Mouse (Mus musculus): ENCODE measurements around the gene Zfp296.
A peak's percentile ranks its signal among the peaks of the same experiment; 100 is the strongest.

Gene Zfp296

DNA sequence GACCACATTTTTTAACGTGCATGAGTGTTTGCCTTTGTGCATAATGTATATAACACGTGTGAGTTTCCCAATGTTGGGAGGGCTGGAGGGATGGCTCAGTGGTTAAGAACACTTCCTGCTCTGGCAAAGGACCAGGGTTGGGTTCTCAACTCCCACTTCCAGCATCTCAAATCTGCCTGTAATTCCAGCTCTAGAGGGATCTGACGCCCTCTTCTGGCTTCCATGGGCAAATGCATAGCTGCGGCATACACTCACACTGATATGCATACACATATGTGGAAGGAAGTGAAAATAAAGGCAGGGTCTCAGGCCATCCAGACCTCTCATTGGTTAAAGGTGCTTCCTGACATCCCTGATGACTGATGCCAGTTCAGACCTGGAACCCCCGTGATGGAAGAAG lies 30.2 kb downstream of the Zfp296 start:
- DNase-seq (ENCODE audit: low spot score): no peak

DNA sequence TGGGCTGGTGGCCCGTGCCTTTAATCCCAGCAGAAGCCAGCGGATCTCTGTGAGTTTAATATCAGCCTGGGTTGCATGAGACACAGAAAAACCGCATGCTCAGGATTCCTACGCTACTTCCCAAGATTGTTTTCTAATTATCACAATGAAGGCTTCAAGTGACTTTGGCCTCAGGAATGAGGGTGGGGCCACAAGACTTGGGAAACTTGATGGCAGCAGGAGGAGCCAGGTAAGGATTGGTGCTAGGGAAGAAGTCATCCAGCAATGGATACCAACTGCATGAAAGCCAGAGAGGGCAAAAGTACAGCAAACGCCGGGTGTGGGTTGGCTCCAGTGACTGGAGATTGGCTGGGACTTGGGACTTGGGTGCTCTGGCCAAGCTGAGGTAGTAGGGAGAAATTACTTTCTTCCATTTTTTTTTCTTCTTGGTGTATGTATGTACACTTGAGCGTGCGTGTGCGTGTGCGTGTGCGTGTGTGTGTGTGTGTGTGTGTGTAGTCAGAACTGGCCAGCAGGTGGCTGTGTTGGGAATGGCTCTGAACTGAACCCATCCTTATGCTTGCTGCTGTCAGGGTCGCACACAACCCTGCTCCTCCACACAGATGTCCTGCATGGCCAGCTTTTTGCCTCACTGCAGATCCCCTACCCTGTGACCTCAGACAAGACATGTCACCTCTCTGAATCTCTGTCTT lies 32.7 kb downstream of the Zfp296 start:
- DNase-seq (ENCODE audit: low spot score): no peak

GRCm38 (mm10) chr7:19610969-19611368 lies 33.9 kb downstream of the Zfp296 start:
- no peak for DNase-seq (ENCODE audit: low spot score)

DNA sequence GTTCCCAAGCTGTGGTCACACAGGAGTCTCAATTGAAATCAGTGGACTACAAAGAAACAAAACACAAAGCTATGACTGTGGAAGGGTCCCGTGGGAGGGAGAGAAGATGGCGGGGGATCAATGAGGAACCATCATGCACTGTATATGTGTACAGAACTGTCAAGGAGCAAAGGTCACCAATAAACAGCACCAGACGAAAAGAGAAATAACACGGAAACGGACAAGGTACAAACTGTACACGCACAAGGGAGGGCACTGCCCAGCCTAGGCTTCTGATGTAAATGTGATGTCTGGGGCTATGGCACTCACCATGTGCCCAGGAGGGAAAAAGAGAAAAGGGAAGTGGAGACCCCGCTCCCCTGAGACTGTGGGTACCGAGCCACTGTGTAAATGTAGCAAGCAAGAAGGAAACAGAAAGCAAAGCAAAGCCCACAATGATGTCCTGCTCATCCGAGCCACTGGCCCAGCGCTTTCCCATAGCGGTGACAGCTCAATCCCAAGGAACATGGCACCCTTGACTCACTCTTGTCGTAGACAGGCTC lies 38.0 kb downstream of the Zfp296 start:
- DNase-seq (ENCODE audit: low spot score): no peak

DNA sequence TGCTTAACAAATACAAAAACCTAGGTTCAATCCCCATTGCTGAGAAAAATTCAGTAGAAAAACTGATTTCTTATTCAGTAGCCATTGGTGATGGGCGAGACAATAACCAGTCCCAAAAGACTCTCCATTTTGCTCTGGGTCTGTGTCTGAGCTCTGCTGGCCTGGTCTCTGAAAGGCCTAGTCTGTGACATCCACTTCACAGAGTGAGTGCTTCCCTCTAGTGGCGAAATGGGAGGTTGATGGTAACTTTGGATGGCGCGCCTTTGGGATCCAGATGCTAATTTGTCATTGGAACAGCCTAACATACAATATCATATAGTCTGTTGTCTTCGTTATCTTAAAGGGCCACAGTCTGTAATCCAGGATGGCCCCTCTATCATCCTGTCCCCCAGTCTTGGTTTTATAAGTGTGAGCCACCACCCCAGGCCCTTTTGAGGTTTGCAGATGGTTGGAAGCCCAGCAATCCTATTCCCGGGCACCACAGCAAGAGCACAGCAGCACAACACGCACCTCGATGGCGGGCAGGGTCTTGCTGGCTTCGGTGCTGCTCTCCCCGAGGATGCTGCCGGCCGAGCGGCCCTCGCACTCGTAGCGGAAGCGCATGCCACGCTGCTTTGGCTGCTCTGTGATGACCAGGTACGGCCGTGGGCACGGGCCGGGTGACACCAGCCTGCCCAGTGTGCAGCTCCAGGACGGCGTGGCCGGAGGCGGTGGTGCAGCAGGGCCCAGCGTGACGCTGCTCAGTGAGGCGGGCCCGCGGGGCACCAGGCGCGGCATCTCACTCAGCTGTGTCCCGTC lies 42.1 kb downstream of the Zfp296 start:
- DNase-seq (ENCODE audit: low spot score): peak; percentile 62

DNA sequence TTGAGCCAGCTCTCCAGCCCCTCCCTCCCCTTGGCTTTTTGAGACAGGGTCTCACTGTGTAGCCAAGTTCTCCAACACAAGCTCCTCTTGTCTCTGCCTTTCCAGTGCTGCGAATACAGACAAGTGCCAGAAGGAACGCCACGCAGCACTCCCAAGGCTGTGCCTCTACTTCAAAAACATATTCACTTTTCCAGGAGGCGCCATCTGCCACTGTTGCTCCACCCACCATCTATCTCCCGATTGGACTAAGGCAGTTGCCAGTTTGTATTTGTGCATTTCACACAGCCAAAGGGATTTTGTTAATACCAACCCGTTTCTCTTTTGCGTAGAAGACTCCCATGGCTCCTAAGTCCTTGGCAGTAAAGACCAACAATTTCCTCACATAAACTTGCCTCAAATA lies 43.7 kb downstream of the Zfp296 start:
- no peak for DNase-seq (ENCODE audit: low spot score)

GRCm38 (mm10) chr7:19622241-19622640 lies 45.2 kb downstream of the Zfp296 start:
- no peak for DNase-seq (ENCODE audit: low spot score)

- DNase-seq (ENCODE audit: low spot score): no peak
These were observed 46.3 kb downstream of the Zfp296 start for GRCm38 (mm10) chr7:19623433-19623832.

GRCm38 (mm10) chr7:19627721-19628120 lies 50.6 kb downstream of the Zfp296 start:
- no peak for DNase-seq (ENCODE audit: low spot score)

DNA sequence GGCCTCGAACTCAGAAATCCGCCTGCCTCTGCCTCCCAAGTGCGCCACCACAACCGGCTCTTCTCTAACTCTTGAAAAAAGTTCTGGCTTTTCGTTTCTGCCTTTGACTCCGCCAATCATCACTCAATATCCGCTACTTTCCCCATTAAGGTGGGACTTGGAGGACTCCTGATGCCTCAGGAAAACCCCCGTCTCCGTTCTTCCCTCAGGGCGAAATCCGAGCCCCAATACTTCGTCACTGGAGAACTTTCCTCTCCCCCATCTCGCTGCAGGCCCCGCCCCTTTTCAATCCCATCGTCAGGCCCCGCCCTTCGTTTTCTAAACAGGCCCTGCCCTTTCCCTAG lies 51.1 kb downstream of the Zfp296 start:
- DNase-seq (ENCODE audit: low spot score): no peak

GRCm38 (mm10) chr7:19628536-19629360 lies 51.7 kb downstream of the Zfp296 start:
- DNase-seq (ENCODE audit: low spot score): peak; percentile 61

DNA sequence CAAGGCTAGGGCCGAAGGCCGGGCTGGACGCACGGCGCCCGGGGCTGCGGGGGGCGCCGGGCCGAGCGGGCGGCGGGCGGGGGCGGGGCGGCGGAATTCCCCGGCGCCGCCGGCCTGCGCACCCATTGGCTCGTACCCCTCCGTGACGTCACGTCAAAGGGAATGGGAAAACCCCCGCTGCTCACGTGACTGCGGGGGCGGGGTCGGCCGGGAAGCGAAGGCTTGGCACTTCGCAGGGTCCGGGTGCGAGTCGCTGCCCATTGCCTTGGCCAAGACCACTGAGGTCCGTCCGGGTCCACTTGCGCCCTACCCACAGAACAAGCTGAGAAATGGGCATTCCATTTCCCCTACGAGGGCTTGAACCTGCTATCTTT lies 52.3 kb downstream of the Zfp296 start, which contains the start of gene Relb:
Relb (minus strand) TSS at position 78 of the 374 bp plus-strand sequence.
- DNase-seq (ENCODE audit: low spot score): peak; percentile 71
